Mouse (Mus musculus): Measurements from ENCODE around the gene Gpr21. TPM values are rescaled to one million over a fixed set of nuclear protein-coding genes. Genes with fewer than 3 reads are reported as not detected.

Gpr21 gene
- polyA plus RNA-seq, 1 experiment from 2014 or later = 0.77 TPM

GRCm38 (mm10) chr2:37516922-37517462, 860 bp downstream of the Gpr21 start:
- Histone ChIP-seq H3K4me2 (replicated peaks; ENCODE audit: low read depth, low read length) (peak overlapping the region; percentile 31; the same call in 1 of the 2 replicates), H3K9me3 (ENCODE audit: low read length) (no peaks in the 10 kb centered on the region), H3K4me1 (ENCODE audit: insufficient read depth, low read length) (peaks cover 15% of the 10 kb centered on the region), H3K27me3 (ENCODE audit: insufficient read depth, low read length) (no peaks in the 10 kb centered on the region), H3K36me3 (ENCODE audit: insufficient read depth, low read length) (peaks cover 17% of the 10 kb centered on the region), H3K9ac (replicated peaks; ENCODE audit: low read length) (no peak overlapping the region; the same call in 1 of the 2 replicates), H3K4me3 (ENCODE audit: low read length) (peak overlapping the region; percentile 19), H3K27ac (ENCODE audit: low read length) (no peak overlapping the region)
- WGBS = 39% methylated on average over 4 of the region's 4 CpGs
- ATAC-seq (ENCODE audit: low FRiP score, low TSS enrichment) = no peak

GRCm38 (mm10) chr2:37518561-37519285, 2.6 kb downstream of the Gpr21 start:
- Histone ChIP-seq H3K4me2 (replicated peaks; ENCODE audit: low read depth, low read length) (0 out of 2 replicates have a peak overlapping the region, but pooled peaks have one; percentile 1), H3K9ac (replicated peaks; ENCODE audit: low read length) (no peak overlapping the region), H3K4me3 (ENCODE audit: low read length) (no peak overlapping the region), H3K36me3 (ENCODE audit: insufficient read depth, low read length) (peaks cover 11% of the 10 kb centered on the region; the same call in 1 of the 2 replicates), H3K27me3 (ENCODE audit: insufficient read depth, low read length) (no peaks in the 10 kb centered on the region), H3K4me1 (ENCODE audit: insufficient read depth, low read length) (peaks cover 10% of the 10 kb centered on the region; the same call in 1 of the 2 replicates), H3K27ac (ENCODE audit: low read length) (no peak overlapping the region), H3K9me3 (ENCODE audit: low read length) (no peaks in the 10 kb centered on the region)
- 86% methylated on average over 4 of the region's 4 CpGs for WGBS
- no peak for ATAC-seq (ENCODE audit: low FRiP score, low TSS enrichment)

- no peak for ATAC-seq (ENCODE audit: low FRiP score, low TSS enrichment)
- H3K27me3 ChIP-seq (ENCODE audit: insufficient read depth, low read length) = no peaks in the 10 kb centered on the region
- no peak overlapping the region for H3K9ac ChIP-seq (replicated peaks; ENCODE audit: low read length)
- H3K4me1 ChIP-seq (ENCODE audit: insufficient read depth, low read length) = peaks cover 10% of the 10 kb centered on the region; the same call in 1 of the 2 replicates
- no peak overlapping the region for H3K27ac ChIP-seq (ENCODE audit: low read length)
- no peaks in the 10 kb centered on the region for H3K9me3 ChIP-seq (ENCODE audit: low read length)
- H3K4me3 ChIP-seq (ENCODE audit: low read length) = no peak overlapping the region
- WGBS = 84% methylated on average over 1 of the region's 1 CpGs
- H3K36me3 ChIP-seq (ENCODE audit: insufficient read depth, low read length) = peaks cover 11% of the 10 kb centered on the region; the same call in 1 of the 2 replicates
- H3K4me2 ChIP-seq (replicated peaks; ENCODE audit: low read depth, low read length) = no peak overlapping the region
Observed at GRCm38 (mm10) chr2:37519286-37519640, 3.1 kb downstream of the Gpr21 start.

GRCm38 (mm10) chr2:37527587-37527986, 11.5 kb downstream of the Gpr21 start:
- no peak overlapping the region for H3K27ac ChIP-seq (ENCODE audit: low read length)

GRCm38 (mm10) chr2:37529397-37529796, 13.3 kb downstream of the Gpr21 start:
- Histone ChIP-seq H3K36me3 (ENCODE audit: insufficient read depth, low read length) (peaks cover 7% of the 10 kb centered on the region; the same call in 1 of the 2 replicates), H3K4me3 (ENCODE audit: low read length) (no peak overlapping the region), H3K9me3 (ENCODE audit: low read length) (no peaks in the 10 kb centered on the region), H3K9ac (replicated peaks; ENCODE audit: low read length) (no peak overlapping the region), H3K4me1 (ENCODE audit: insufficient read depth, low read length) (0 out of 2 replicates have a peak, but pooled peaks cover 3% of the 10 kb centered on the region), H3K4me2 (replicated peaks; ENCODE audit: low read depth, low read length) (no peak overlapping the region), H3K27ac (ENCODE audit: low read length) (no peak overlapping the region), H3K27me3 (ENCODE audit: insufficient read depth, low read length) (no peaks in the 10 kb centered on the region)
- no peak for ATAC-seq (ENCODE audit: low FRiP score, low TSS enrichment)
- 90% methylated on average over 2 of the region's 2 CpGs for WGBS

More at GRCm38 (mm10) chr2:37527587-37527986, 11.5 kb downstream of the Gpr21 start:
- H3K27me3 ChIP-seq (ENCODE audit: insufficient read depth, low read length) = no peaks in the 10 kb centered on the region
- no peak overlapping the region for H3K4me2 ChIP-seq (replicated peaks; ENCODE audit: low read depth, low read length)
- 0 out of 2 replicates have a peak, but pooled peaks cover 3% of the 10 kb centered on the region for H3K4me1 ChIP-seq (ENCODE audit: insufficient read depth, low read length)
- no peak for ATAC-seq (ENCODE audit: low FRiP score, low TSS enrichment)
- no peak overlapping the region for H3K4me3 ChIP-seq (ENCODE audit: low read length)
- H3K9ac ChIP-seq (replicated peaks; ENCODE audit: low read length) = no peak overlapping the region
- no peaks in the 10 kb centered on the region for H3K9me3 ChIP-seq (ENCODE audit: low read length)
- H3K36me3 ChIP-seq (ENCODE audit: insufficient read depth, low read length) = no peaks in the 10 kb centered on the region

- Histone ChIP-seq H3K27ac (ENCODE audit: low read length) (no peak overlapping the region), H3K4me3 (ENCODE audit: low read length) (no peak overlapping the region), H3K27me3 (ENCODE audit: insufficient read depth, low read length) (no peaks in the 10 kb centered on the region), H3K36me3 (ENCODE audit: insufficient read depth, low read length) (peaks cover 8% of the 10 kb centered on the region; the same call in 1 of the 2 replicates), H3K9me3 (ENCODE audit: low read length) (no peaks in the 10 kb centered on the region), H3K4me1 (ENCODE audit: insufficient read depth, low read length) (no peaks in the 10 kb centered on the region), H3K4me2 (replicated peaks; ENCODE audit: low read depth, low read length) (no peak overlapping the region), H3K9ac (replicated peaks; ENCODE audit: low read length) (no peak overlapping the region)
- ATAC-seq (ENCODE audit: low FRiP score, low TSS enrichment) = no peak
- 88% methylated on average over 1 of the region's 1 CpGs for WGBS
Observed at GRCm38 (mm10) chr2:37530766-37531165, 14.6 kb downstream of the Gpr21 start.

GRCm38 (mm10) chr2:37531639-37532038, 15.5 kb downstream of the Gpr21 start:
- Histone ChIP-seq H3K4me3 (ENCODE audit: low read length) (no peak overlapping the region), H3K27ac (ENCODE audit: low read length) (no peak overlapping the region), H3K9me3 (ENCODE audit: low read length) (no peaks in the 10 kb centered on the region), H3K4me1 (ENCODE audit: insufficient read depth, low read length) (no peaks in the 10 kb centered on the region), H3K36me3 (ENCODE audit: insufficient read depth, low read length) (peaks cover 8% of the 10 kb centered on the region; the same call in 1 of the 2 replicates), H3K4me2 (replicated peaks; ENCODE audit: low read depth, low read length) (no peak overlapping the region), H3K9ac (replicated peaks; ENCODE audit: low read length) (no peak overlapping the region), H3K27me3 (ENCODE audit: insufficient read depth, low read length) (no peaks in the 10 kb centered on the region)
- ATAC-seq (ENCODE audit: low FRiP score, low TSS enrichment) = no peak
- WGBS = 85% methylated on average over 3 of the region's 3 CpGs

- H3K27ac ChIP-seq (ENCODE audit: low read length) = no peak overlapping the region
- no peak for ATAC-seq (ENCODE audit: low FRiP score, low TSS enrichment)
- H3K9ac ChIP-seq (replicated peaks; ENCODE audit: low read length) = no peak overlapping the region
- peaks cover 4% of the 10 kb centered on the region for H3K9me3 ChIP-seq (ENCODE audit: low read length)
- no peaks in the 10 kb centered on the region for H3K4me1 ChIP-seq (ENCODE audit: insufficient read depth, low read length)
- no peaks in the 10 kb centered on the region for H3K27me3 ChIP-seq (ENCODE audit: insufficient read depth, low read length)
- H3K4me2 ChIP-seq (replicated peaks; ENCODE audit: low read depth, low read length) = no peak overlapping the region
- H3K36me3 ChIP-seq (ENCODE audit: insufficient read depth, low read length) = peaks cover 40% of the 10 kb centered on the region
- no peak overlapping the region for H3K4me3 ChIP-seq (ENCODE audit: low read length)
- WGBS = 90% methylated on average over 1 of the region's 1 CpGs
Observed at GRCm38 (mm10) chr2:37549346-37550012, 33.3 kb downstream of the Gpr21 start.

GRCm38 (mm10) chr2:37556366-37556765, 40.2 kb downstream of the Gpr21 start:
- ATAC-seq (ENCODE audit: low FRiP score, low TSS enrichment) = no peak
- Histone ChIP-seq H3K4me3 (ENCODE audit: low read length) (no peak overlapping the region), H3K27me3 (ENCODE audit: insufficient read depth, low read length) (no peaks in the 10 kb centered on the region), H3K36me3 (ENCODE audit: insufficient read depth, low read length) (peaks cover 71% of the 10 kb centered on the region), H3K27ac (ENCODE audit: low read length) (no peak overlapping the region), H3K4me1 (ENCODE audit: insufficient read depth, low read length) (no peaks in the 10 kb centered on the region), H3K9ac (replicated peaks; ENCODE audit: low read length) (no peak overlapping the region), H3K9me3 (ENCODE audit: low read length) (peaks cover 5% of the 10 kb centered on the region), H3K4me2 (replicated peaks; ENCODE audit: low read depth, low read length) (no peak overlapping the region)
- WGBS = 67% methylated on average over 2 of the region's 2 CpGs

All from kidney, embryonic 16.5 days (tissue).